Mouse (Mus musculus) neural tube, embryonic 11.5 days (tissue): Measurements from ENCODE around the gene Timp3. TPM values are rescaled to one million over a fixed set of nuclear protein-coding genes. Genes with fewer than 3 reads are reported as not detected.

Experiments
- ATAC-seq: fragments of 200-750 bp; cut with Nextera tagmentation; 2 replicates; pipeline ENCODE4 v1.8.0; 2017; ENCODE audit warnings: moderate number of reproducible peaks, mild to moderate bottlenecking, moderate TSS enrichment, moderate library complexity; ENCODE audit not compliant: insufficient read depth, low FRiP score, low TSS enrichment
- DNase-seq: peaks from one replicate; pipeline ENCODE4 v3.0.0-alpha.2; 2015; ENCODE audit warnings: low spot score
- H3K27ac ChIP-seq: fragments of 300-500 bp; sonication (generic); 2 replicates; pipeline ENCODE4 v1.5.1; 2014; ENCODE audit warnings: low read depth, mild to moderate bottlenecking, low read length
- H3K27me3 ChIP-seq: fragments of 300-500 bp; sonication (generic); 2 replicates; pipeline ENCODE4 v1.6.1; 2014; ENCODE audit warnings: mild to moderate bottlenecking, low read length, mixed read lengths; ENCODE audit not compliant: control insufficient read depth, insufficient read depth
- H3K36me3 ChIP-seq: fragments of 300-500 bp; sonication (generic); 2 replicates; pipeline ENCODE4 v1.6.1; 2014; ENCODE audit warnings: mild to moderate bottlenecking, low read length, moderate library complexity, mixed read lengths; ENCODE audit not compliant: control insufficient read depth, insufficient read depth
- H3K4me1 ChIP-seq: fragments of 300-500 bp; sonication (generic); 2 replicates; pipeline ENCODE4 v1.6.1; 2014; ENCODE audit warnings: low read length, mixed read lengths; ENCODE audit not compliant: control insufficient read depth, insufficient read depth
- H3K4me2 ChIP-seq: fragments of 300-500 bp; sonication (generic); 2 replicates; pipeline ENCODE4 v1.6.1; 2014; ENCODE audit warnings: low read depth, mild to moderate bottlenecking, moderate library complexity
- H3K4me3 ChIP-seq: fragments of 300-500 bp; sonication (generic); 2 replicates; pipeline ENCODE4 v1.5.1; 2014; ENCODE audit warnings: low read depth, low read length
- H3K9ac ChIP-seq: fragments of 300-500 bp; sonication (generic); 2 replicates; pipeline ENCODE4 v1.6.1; 2014; ENCODE audit warnings: mild to moderate bottlenecking, low read length
- H3K9me3 ChIP-seq: fragments of 300-500 bp; sonication (generic); 2 replicates; pipeline ENCODE4 v1.6.1; 2016; ENCODE audit warnings: low read length; ENCODE audit not compliant: control insufficient read depth
- WGBS: fragments of 180-500 bp; shearing (Covaris S2); extraction: QIAGEN DNeasy Blood & Tissue Kit; methylation state at CpG from one replicate; pipeline ENCODE4 v1.1.7; 2014; 5-methylcytosine and 5-hydroxymethylcytosine counted together
- polyA plus RNA-seq: library from polyadenylated mRNA; unstranded; fragments of >200 nt; fragmentation: Nextera tagmentation; extraction: Ambion mirVana; gene quantifications from 2 replicates; pipeline ENCODE4 v1.2.1, GENCODE M21; 2014

Timp3 gene
- polyA plus RNA-seq, 1 experiment from 2014 or later: 43.1 TPM

- Histone ChIP-seq H3K4me3 (no peak overlapping the region), H3K9ac (no peak overlapping the region), H3K27me3 (no peaks in the 10 kb centered on the region), H3K36me3 (no peaks in the 10 kb centered on the region), H3K4me1 (peaks cover 4% of the 10 kb centered on the region; the same call in 1 of the 2 replicates), H3K4me2 (no peak overlapping the region), H3K27ac (no peak overlapping the region), H3K9me3 (no peaks in the 10 kb centered on the region)
- ATAC-seq (no peak), DNase-seq (no peak)
- 79% methylated on average over 1 of the region's 1 CpGs for WGBS
Observed at GRCm38 (mm10) chr10:86293880-86294279, 6.3 kb upstream of the Timp3 start.

GRCm38 (mm10) chr10:86294599-86295365 is 5.4 kb upstream of the Timp3 start:
- no peak overlapping the region for H3K4me2 ChIP-seq

DNA sequence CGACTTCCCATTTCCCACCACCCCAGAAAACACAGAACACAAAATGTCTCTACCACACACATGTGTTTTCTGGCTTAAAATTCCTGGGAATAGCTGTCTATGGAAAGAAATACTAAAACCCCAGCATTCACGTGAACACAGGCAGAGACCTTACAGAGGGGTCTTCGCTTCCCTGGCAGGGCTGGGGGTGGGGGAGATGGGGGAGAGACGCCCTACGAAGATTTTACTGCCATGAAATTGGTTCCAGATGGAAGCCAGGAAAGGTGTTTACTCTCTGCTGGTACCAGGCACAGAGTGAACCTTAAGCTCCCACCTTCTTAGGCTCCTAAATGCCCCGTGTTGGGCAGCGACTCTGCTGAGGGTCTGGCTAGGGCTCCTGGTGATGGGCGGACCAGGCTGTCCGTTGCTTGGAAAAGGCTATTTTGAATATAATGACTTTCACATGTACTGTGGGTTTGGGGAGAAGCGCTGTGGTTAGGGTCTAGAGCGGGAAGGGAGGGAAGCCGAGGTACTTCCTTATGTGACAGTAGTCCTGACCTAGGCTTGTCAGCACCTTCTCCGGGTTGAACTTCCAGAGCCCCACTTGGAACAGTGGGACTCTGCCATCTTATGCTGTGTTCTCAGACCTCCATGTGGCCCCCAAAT is 4.6 kb upstream of the Timp3 start:
- H3K4me3 ChIP-seq: peak overlapping the region; percentile 18; the same call in 1 of the 2 replicates
- peak overlapping the region; percentile 39 for H3K4me2 ChIP-seq
- H3K4me1 ChIP-seq: peaks cover 4% of the 10 kb centered on the region; the same call in 1 of the 2 replicates
- ATAC-seq (no peak), DNase-seq (no peak)
- H3K9ac ChIP-seq: peak overlapping the region; percentile 39
- no peaks in the 10 kb centered on the region for H3K36me3 ChIP-seq
- no peaks in the 10 kb centered on the region for H3K27me3 ChIP-seq
- no peaks in the 10 kb centered on the region for H3K9me3 ChIP-seq
- H3K27ac ChIP-seq: peak overlapping the region; percentile 67
- 15% methylated on average over 13 of the region's 13 CpGs for WGBS

More at GRCm38 (mm10) chr10:86294599-86295365, 5.4 kb upstream of the Timp3 start:
- H3K4me3 ChIP-seq: no peak overlapping the region
- WGBS: 60% methylated on average over 10 of the region's 10 CpGs
- 0 out of 2 replicates have a peak overlapping the region, but pooled peaks have one; percentile 5 for H3K27ac ChIP-seq
- no peak overlapping the region for H3K9ac ChIP-seq
- H3K9me3 ChIP-seq: no peaks in the 10 kb centered on the region
- ATAC-seq (no peak), DNase-seq (peak; percentile 26)
- no peaks in the 10 kb centered on the region for H3K27me3 ChIP-seq
- no peaks in the 10 kb centered on the region for H3K36me3 ChIP-seq
- peaks cover 4% of the 10 kb centered on the region; the same call in 1 of the 2 replicates for H3K4me1 ChIP-seq

GRCm38 (mm10) chr10:86296111-86296510 is 4.1 kb upstream of the Timp3 start:
- Histone ChIP-seq H3K36me3 (no peaks in the 10 kb centered on the region), H3K9ac (peak overlapping the region; percentile 39), H3K9me3 (no peaks in the 10 kb centered on the region), H3K27me3 (no peaks in the 10 kb centered on the region), H3K4me3 (peak overlapping the region; percentile 18; the same call in 1 of the 2 replicates), H3K27ac (peak overlapping the region; percentile 67), H3K4me2 (peak overlapping the region; percentile 39), H3K4me1 (peaks cover 4% of the 10 kb centered on the region; the same call in 1 of the 2 replicates)
- 2% methylated on average over 14 of the region's 14 CpGs for WGBS
- peak; percentile 74 for DNase-seq
- peak; percentile 62; the same call in 1 of the 2 replicates for ATAC-seq

GRCm38 (mm10) chr10:86297307-86297706 is 2.9 kb upstream of the Timp3 start:
- no peak for DNase-seq
- Histone ChIP-seq H3K9ac (no peak overlapping the region), H3K27me3 (no peaks in the 10 kb centered on the region), H3K4me2 (no peak overlapping the region), H3K36me3 (no peaks in the 10 kb centered on the region), H3K9me3 (no peaks in the 10 kb centered on the region), H3K4me3 (no peak overlapping the region), H3K4me1 (peaks cover 4% of the 10 kb centered on the region; the same call in 1 of the 2 replicates), H3K27ac (no peak overlapping the region)
- WGBS: 85% methylated on average over 2 of the region's 2 CpGs
- no peak for ATAC-seq

DNA sequence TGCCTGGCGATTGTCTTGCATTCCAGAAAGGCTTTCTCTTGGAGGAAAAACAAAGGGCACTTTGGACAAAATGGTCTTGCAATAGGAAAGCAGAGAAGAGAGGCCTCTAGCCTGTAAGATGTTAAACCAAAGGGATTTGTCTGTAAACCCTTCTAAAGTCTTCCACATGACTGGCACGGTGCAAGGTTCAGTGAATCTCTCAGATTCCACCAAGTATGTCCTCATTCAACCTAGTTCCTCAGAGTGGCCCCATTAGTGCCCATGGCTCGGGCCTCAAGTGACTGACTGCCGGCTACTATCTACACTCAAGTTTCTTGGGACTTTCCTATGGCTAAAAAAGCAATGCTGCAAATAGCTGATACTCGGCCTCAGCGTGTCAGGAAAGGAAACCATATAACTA is 1.8 kb upstream of the Timp3 start:
- Histone ChIP-seq H3K9ac (no peak overlapping the region), H3K36me3 (no peaks in the 10 kb centered on the region), H3K4me3 (no peak overlapping the region), H3K9me3 (no peaks in the 10 kb centered on the region), H3K27ac (no peak overlapping the region), H3K4me1 (peaks cover 9% of the 10 kb centered on the region; the same call in 1 of the 2 replicates), H3K27me3 (no peaks in the 10 kb centered on the region), H3K4me2 (no peak overlapping the region)
- ATAC-seq (no peak), DNase-seq (no peak)
- 78% methylated on average over 6 of the region's 6 CpGs for WGBS

DNA sequence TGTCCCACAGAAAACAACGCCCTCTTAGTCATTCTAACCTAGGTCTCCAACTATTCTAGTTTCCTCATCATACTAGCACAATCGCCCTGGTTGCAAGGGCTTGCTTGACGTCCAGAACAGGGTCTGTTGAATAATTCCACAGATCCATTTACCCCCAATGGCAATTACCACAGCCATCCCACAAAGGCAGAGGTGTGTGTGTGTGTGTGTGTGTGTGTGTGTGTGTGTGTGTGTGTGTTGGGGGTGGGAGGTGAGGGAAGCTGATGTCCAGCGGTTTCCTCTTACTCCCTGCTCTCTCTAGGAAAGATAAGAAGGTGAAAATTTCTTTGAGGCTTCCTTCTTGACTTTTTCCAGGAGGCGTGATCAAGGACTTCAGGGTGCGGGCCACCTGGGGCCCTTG is 377 bp upstream of the Timp3 start:
- ATAC-seq (0 out of 2 replicates have a peak, but pooled peaks have one; percentile 2), DNase-seq (no peak)
- Histone ChIP-seq H3K27me3 (no peaks in the 10 kb centered on the region), H3K4me1 (peaks cover 11% of the 10 kb centered on the region), H3K27ac (no peak overlapping the region), H3K36me3 (no peaks in the 10 kb centered on the region), H3K9ac (no peak overlapping the region), H3K4me2 (peak overlapping the region; percentile 81), H3K9me3 (no peaks in the 10 kb centered on the region), H3K4me3 (peak overlapping the region; percentile 47)
- 41% methylated on average over 6 of the region's 6 CpGs for WGBS

- WGBS: under 1% methylated on average over 10 of the region's 10 CpGs
- no peaks in the 10 kb centered on the region for H3K27me3 ChIP-seq
Observed at GRCm38 (mm10) chr10:86301117-86301490, 932 bp downstream of the Timp3 start.

More at GRCm38 (mm10) chr10:86301117-86301490, 932 bp downstream of the Timp3 start:
- no peaks in the 10 kb centered on the region for H3K36me3 ChIP-seq
- peak overlapping the region; percentile 65 for H3K9ac ChIP-seq
- no peak for ATAC-seq
- peak overlapping the region; percentile 47 for H3K4me3 ChIP-seq
- H3K4me2 ChIP-seq: peak overlapping the region; percentile 81
- H3K9me3 ChIP-seq: no peaks in the 10 kb centered on the region
- peaks cover 7% of the 10 kb centered on the region for H3K4me1 ChIP-seq
- H3K27ac ChIP-seq: no peak overlapping the region
- DNase-seq: no peak
